Mouse (Mus musculus): Measurements from ENCODE around the gene Dnaja1. TPM values are rescaled to one million over a fixed set of nuclear protein-coding genes. Genes with fewer than 3 reads are reported as not detected.

The Dnaja1 gene
- 100 to 1,000 TPM; 229 to 245 TPM for polyA plus RNA-seq (2017; shearing (Covaris generic))

DNA sequence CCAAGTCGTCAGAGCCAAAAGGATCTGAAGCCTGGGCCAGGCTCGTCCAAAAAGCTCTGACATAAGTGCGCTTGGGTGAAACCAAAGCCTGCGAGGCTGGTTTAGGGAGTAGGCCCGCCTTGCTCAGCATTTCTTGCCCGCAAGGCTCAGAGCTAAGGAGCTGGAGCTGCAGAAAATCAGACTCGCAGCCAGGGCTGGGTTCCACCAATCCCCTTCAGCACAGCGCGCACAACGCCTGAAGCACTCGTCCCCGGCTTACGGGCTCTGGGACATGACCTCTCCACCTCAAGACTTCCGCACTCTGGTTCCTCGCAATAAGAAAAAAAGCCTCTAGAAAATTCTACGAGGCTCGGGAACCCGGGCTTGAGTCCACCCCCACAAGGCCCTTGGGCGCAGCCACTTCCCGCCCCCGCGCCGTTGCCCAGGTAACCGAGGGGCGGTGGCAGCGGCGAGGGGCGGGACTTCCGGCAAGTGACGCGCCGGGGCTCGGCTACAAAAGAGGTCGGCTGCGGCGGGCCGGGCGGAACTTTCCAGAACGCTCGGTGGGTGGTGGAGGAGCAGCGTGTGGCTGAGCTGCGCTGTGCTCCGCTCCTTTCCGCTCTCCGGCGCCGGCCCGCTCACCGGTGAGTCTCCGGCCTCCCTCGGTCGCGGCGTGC lies at the start of gene Dnaja1:
TSS of gene Dnaja1 (plus strand) at position 140 of the 656 bp plus-strand sequence.

DNA sequence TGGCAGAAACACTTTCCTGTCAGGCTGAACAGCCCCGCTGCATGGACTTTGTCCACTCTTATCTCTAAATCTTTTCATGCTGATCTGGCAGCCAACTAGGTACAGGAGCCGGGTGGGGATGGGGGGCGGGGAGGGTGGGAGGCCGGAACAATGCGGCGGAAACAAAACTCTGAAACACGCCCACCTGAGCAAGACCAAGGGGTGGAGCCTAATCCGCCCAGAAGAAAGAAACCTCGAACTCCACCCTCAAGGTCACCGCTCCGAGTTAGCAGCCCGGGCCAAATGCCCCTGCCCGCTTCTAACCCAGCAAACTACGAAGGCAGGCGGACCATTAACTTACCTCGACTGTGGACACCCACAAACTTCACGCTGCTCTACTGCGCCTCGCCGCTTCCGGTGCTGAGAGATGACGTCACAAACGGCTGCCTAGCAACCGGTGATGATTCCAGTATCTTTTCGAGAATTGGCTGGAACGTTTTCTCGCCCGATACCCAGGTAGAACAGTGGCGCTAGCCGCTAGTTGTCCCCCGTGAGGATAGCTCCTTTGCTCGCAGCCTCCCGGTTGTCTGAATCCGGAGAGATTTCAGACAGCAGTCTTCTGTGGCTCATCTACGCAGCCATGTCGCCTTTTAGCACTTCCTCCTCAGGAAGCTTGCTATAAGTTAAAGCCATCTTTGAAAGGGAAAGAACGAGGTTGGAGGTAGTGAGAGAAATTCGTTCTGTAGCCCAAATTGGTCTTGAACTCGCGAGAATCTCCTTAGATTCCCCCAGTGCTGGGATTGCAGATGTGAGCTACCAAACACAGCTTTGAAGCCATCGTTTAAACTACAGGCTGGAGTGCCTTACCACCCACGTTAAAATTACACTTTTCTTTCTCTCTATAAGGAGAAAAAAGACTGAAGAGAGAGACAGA lies 18.9 kb upstream of the Dnaja1 start, which contains the start of gene Aptx:
TSS of gene Aptx (minus strand) at position 398 of the 913 bp plus-strand sequence.

DNA sequence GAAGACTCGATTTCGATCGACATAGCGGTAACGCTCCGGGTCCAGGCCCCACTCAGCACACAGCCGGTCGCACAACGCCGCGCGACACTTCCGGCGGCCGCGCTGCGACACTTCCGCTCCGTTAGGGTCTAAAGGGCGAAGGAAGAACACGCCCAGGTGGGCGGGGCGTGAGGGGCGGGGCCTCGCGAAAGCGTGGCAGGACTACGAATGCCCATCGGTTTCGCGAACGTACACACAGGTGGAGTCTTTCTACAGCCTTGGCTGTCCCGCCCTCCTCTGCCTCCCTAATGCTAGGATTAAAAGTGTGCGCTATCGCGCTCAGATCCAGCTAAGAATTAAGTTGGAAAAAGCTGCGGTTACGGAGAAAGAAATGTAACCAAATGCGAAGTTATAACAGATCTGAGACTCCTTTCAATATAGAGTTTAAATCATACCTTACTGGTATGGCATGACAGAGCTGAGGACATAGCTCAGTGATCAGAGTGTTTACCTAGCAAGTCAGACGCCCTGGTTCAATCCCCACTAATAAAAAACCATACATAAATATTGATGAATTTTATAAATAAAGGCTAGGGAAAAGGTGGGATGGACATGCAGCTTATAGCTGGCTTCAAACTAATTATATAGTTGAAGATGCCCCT lies 36.0 kb downstream of the Dnaja1 start, which contains the start of gene Smu1:
TSS of gene Smu1 (minus strand) at position 144 of the 641 bp plus-strand sequence.

Other genes with a start within 250 kb of the Dnaja1 start
- under 1 TPM in 1 of 2 experiments, not detected in 1; 0.14 TPM for gene Tmem215, start 250.0 kb upstream of the Dnaja1 start, polyA plus RNA-seq (2017; shearing (Covaris generic))
- gene Aptx, start 19.0 kb upstream of the Dnaja1 start, polyA plus RNA-seq (2017; shearing (Covaris generic)) = 10 to 100 TPM; 24.4 to 36.6 TPM
- 100 to 1,000 TPM; 112 to 134 TPM for gene Smu1, start 35.8 kb downstream of the Dnaja1 start, polyA plus RNA-seq (2017; shearing (Covaris generic))
- 10 to 100 TPM; 66.2 to 73.3 TPM for gene B4galt1, start 131.9 kb downstream of the Dnaja1 start, polyA plus RNA-seq (2017; shearing (Covaris generic))
- not detected for gene Spink4, start 197.9 kb downstream of the Dnaja1 start, polyA plus RNA-seq (2017; shearing (Covaris generic))
- 100 to 1,000 TPM; 233 to 240 TPM for gene Bag1, start 226.1 kb downstream of the Dnaja1 start, polyA plus RNA-seq (2017; shearing (Covaris generic))
- gene Chmp5, start 226.3 kb downstream of the Dnaja1 start, polyA plus RNA-seq (2017; shearing (Covaris generic)) = 10 to 100 TPM; 79.6 to 96.4 TPM
- gene Nfx1, start 248.8 kb downstream of the Dnaja1 start, polyA plus RNA-seq (2017; shearing (Covaris generic)) = 100 to 1,000 TPM in 1 of 2 experiments, 10 to 100 TPM in 1; 88.4 to 108 TPM